In genomic region chr16:97850667-97851060, GRCm38 (mm10) we compare ENCODE assay signal across 8 mouse cellular contexts. TPM values are rescaled to one million over a fixed set of nuclear protein-coding genes. Genes with fewer than 3 reads are reported as not detected.
DNase-seq lines count a peak whose midpoint lies in the region; ATAC-seq and TF ChIP-seq lines count a peak whose summit lies in the region.

No protein-coding gene starts in this region.

- TF ChIP-seq EP300 in ES-Bruce4 (IDR thresholded peaks at IDR 0.05; ENCODE audit: insufficient read depth, low read depth, low read length) = no peak

- WGBS in kidney, embryonic 15.5 days = under 1% methylated on average over 11 of the region's 11 CpGs
- 2% methylated on average over 11 of the region's 11 CpGs for WGBS in hindbrain, embryonic 16.5 days
- under 1% methylated on average over 11 of the region's 11 CpGs for WGBS in liver, embryonic 16.5 days (ENCODE audit: insufficient replicate concordance)

- H3K9ac ChIP-seq in kidney, embryonic 15.5 days = peak overlapping the region; percentile 100
- H3K9ac ChIP-seq in ES-Bruce4 (ENCODE audit: low read depth, poor library complexity, severe bottlenecking) = peak overlapping the region; percentile 88
- peak overlapping the region; percentile 95 for H3K9ac ChIP-seq in hindbrain, embryonic 16.5 days (ENCODE audit: low read depth, low read length)
- peak overlapping the region; percentile 96 for H3K9ac ChIP-seq in liver, embryonic 16.5 days (ENCODE audit: low read depth, low read length)

- no peak for TF ChIP-seq CTCF in ES-Bruce4 (IDR thresholded peaks at IDR 0.05; ENCODE audit: low read depth, low read length)
- no peak for TF ChIP-seq CTCF in cortical plate, adult 2 months (IDR thresholded peaks at IDR 0.05; ENCODE audit: extremely low read depth, insufficient read depth, low read length)

- peak; percentile 47 for ATAC-seq in kidney, embryonic 15.5 days (replicated peaks; ENCODE audit: low FRiP score)
- ATAC-seq in hindbrain, embryonic 16.5 days = peak; percentile 74
- no peak; the same call in 1 of the 2 replicates for ATAC-seq in liver, embryonic 16.5 days (ENCODE audit: low read depth)

- H3K27ac ChIP-seq in kidney, embryonic 15.5 days = peak overlapping the region; percentile 99
- H3K27ac ChIP-seq in ES-Bruce4 (ENCODE audit: insufficient read depth, low read length) = no peak overlapping the region
- H3K27ac ChIP-seq in cortical plate, adult 2 months (ENCODE audit: insufficient read depth, low read length) = peak overlapping the region; percentile 74
- H3K27ac ChIP-seq in hindbrain, embryonic 16.5 days (ENCODE audit: low read depth, low read length) = peak overlapping the region; percentile 100
- peak overlapping the region; percentile 91 for H3K27ac ChIP-seq in liver, embryonic 16.5 days (ENCODE audit: low read length)

- no peaks in the 10 kb centered on the region for H3K9me3 ChIP-seq in kidney, embryonic 15.5 days (replicated peaks)
- H3K9me3 ChIP-seq in ES-Bruce4 (replicated peaks; ENCODE audit: control insufficient read depth, insufficient read depth, low read length, poor library complexity, severe bottlenecking) = no peaks in the 10 kb centered on the region
- no peaks in the 10 kb centered on the region for H3K9me3 ChIP-seq in hindbrain, embryonic 16.5 days (ENCODE audit: control insufficient read depth, low read length)
- H3K9me3 ChIP-seq in liver, embryonic 16.5 days (replicated peaks; ENCODE audit: control insufficient read depth, low read length) = no peaks in the 10 kb centered on the region

- H3K4me1 ChIP-seq in kidney, embryonic 15.5 days = peaks cover 22% of the 10 kb centered on the region
- no peaks in the 10 kb centered on the region for H3K4me1 ChIP-seq in ES-Bruce4 (ENCODE audit: control insufficient read depth, insufficient read depth, low read length)
- H3K4me1 ChIP-seq in cortical plate, adult 2 months (ENCODE audit: control insufficient read depth, insufficient read depth, low read length) = peaks cover 15% of the 10 kb centered on the region
- peaks cover 10% of the 10 kb centered on the region for H3K4me1 ChIP-seq in hindbrain, embryonic 16.5 days (ENCODE audit: control insufficient read depth, insufficient read depth, low read depth, low read length)
- peaks cover 18% of the 10 kb centered on the region for H3K4me1 ChIP-seq in liver, embryonic 16.5 days (ENCODE audit: control insufficient read depth, low read depth, low read length)

- no peak for TF ChIP-seq POLR2A in ES-Bruce4 (IDR thresholded peaks at IDR 0.05; ENCODE audit: insufficient read depth, low read length)
- TF ChIP-seq POLR2A in cortical plate, adult 2 months (IDR thresholded peaks at IDR 0.05; ENCODE audit: extremely low read depth, insufficient read depth, low read length) = no peak

- no peaks in the 10 kb centered on the region for H3K27me3 ChIP-seq in kidney, embryonic 15.5 days
- no peaks in the 10 kb centered on the region for H3K27me3 ChIP-seq in ES-Bruce4 (ENCODE audit: control insufficient read depth, insufficient read depth, low read length, poor library complexity, severe bottlenecking)
- no peaks in the 10 kb centered on the region for H3K27me3 ChIP-seq in hindbrain, embryonic 16.5 days (replicated peaks; ENCODE audit: control insufficient read depth, insufficient read depth, low read length)
- H3K27me3 ChIP-seq in liver, embryonic 16.5 days (ENCODE audit: control insufficient read depth, insufficient read depth, low read depth, low read length) = no peaks in the 10 kb centered on the region

- H3K4me3 ChIP-seq in kidney, embryonic 15.5 days (replicated peaks) = peak overlapping the region; percentile 88
- peak overlapping the region; percentile 86 for H3K4me3 ChIP-seq in ES-Bruce4 (ENCODE audit: low read depth, low read length)
- H3K4me3 ChIP-seq in cortical plate, adult 2 months (ENCODE audit: insufficient read depth, low read length) = peak overlapping the region; percentile 66
- H3K4me3 ChIP-seq in hindbrain, embryonic 16.5 days (ENCODE audit: low read length) = peak overlapping the region; percentile 89
- H3K4me3 ChIP-seq in liver, embryonic 16.5 days (ENCODE audit: low read depth, low read length) = peak overlapping the region; percentile 93

- DNase-seq in kidney, adult 11 months = no peak
- no peak for DNase-seq in natural killer cell, adult 2 months (ENCODE audit: low spot score in 2 of 2)
- no peak for DNase-seq in urinary bladder, postnatal 4 days (ENCODE audit: low spot score in 2 of 2)

- peaks cover 19% of the 10 kb centered on the region for H3K36me3 ChIP-seq in kidney, embryonic 15.5 days
- H3K36me3 ChIP-seq in ES-Bruce4 (ENCODE audit: control insufficient read depth, insufficient read depth, low read length, poor library complexity, severe bottlenecking) = no peaks in the 10 kb centered on the region
- no peaks in the 10 kb centered on the region for H3K36me3 ChIP-seq in hindbrain, embryonic 16.5 days (ENCODE audit: control insufficient read depth, insufficient read depth, low read length)
- H3K36me3 ChIP-seq in liver, embryonic 16.5 days (ENCODE audit: control insufficient read depth, insufficient read depth) = no peaks in the 10 kb centered on the region

- peak overlapping the region; percentile 76 for H3K4me2 ChIP-seq in kidney, embryonic 15.5 days
- H3K4me2 ChIP-seq in hindbrain, embryonic 16.5 days (ENCODE audit: low read length) = peak overlapping the region; percentile 69
- H3K4me2 ChIP-seq in liver, embryonic 16.5 days (ENCODE audit: low read depth, low read length) = peak overlapping the region; percentile 73

RNA-seq across cellular contexts. Expression of gene Prdm15, which starts 1.0 kb away (rescaled TPM):
- polyA plus RNA-seq in kidney, embryonic 15.5 days (2015; fragmentation: Nextera tagmentation; extraction: Ambion mirVana) = 9.7 and 11.6 TPM in 2 replicates
- polyA plus RNA-seq in ES-Bruce4 (2011; ENCODE audit: insufficient read depth, insufficient read length, low read depth, missing spikeins) = 15.4 and 19.9 TPM in 2 replicates
- polyA plus RNA-seq in cortical plate, adult 2 months (2012; rRNA removed) = 17.4 and 19.5 TPM in 2 replicates
- polyA plus RNA-seq in hindbrain, embryonic 16.5 days (2015; fragmentation: Nextera tagmentation; extraction: Ambion mirVana) = 8.5 and 11.6 TPM in 2 replicates
- polyA plus RNA-seq in liver, embryonic 16.5 days (2015; fragmentation: Nextera tagmentation; extraction: Ambion mirVana) = 2.7 and 3.2 TPM in 2 replicates
